Mouse (Mus musculus) embryonic stem cell, embryonic (primary cell): ENCODE results near the gene Ltbp2.

Source experiments
- CTCF ChIA-PET, 4 experiments: fragments of 300-600 bp in 2 of 4; fragments of 350-600 bp in 2 of 4; sonication (Branson Sonifier 250); formaldehyde crosslinking; loops; one replicate each; lab custom pipeline; 2022; ENCODE audit warnings: inconsistent platforms in 2 of 4; lab: Charles Lee
- POLR2A ChIA-PET, 4 experiments: fragments of 300-600 bp in 2 of 4; fragments of 350-600 bp in 2 of 4; sonication (Branson Sonifier 250); formaldehyde crosslinking; loops; one replicate each; lab custom pipeline; 2022; ENCODE audit warnings: antibody characterized with exemption in 4 of 4, inconsistent platforms in 1 of 4; lab: Charles Lee

The Ltbp2 gene

GRCm38 (mm10) chr12:84829913-84830312 lies 46.4 kb downstream of the Ltbp2 start:
- CTCF ChIA-PET, result interaction anchor here in 1 of 4 experiments (1.2 kb wide), 1 partner anchor 46 kb away, joined by 3 read pairs; the partner anchor contains the start of gene Ltbp2
- POLR2A ChIA-PET, result interaction anchor here in 2 of 4 experiments (1.2 to 1.3 kb wide), 2 partner anchors 29 to 57 kb away, joined by 3 read pairs; partner anchors contain the start of genes Isca2 (in 1 of the 2) and Npc2 (in 1 of the 2)

GRCm38 (mm10) chr12:84829109-84829724 lies 47.1 kb downstream of the Ltbp2 start:
- ChIA-PET CTCF (interaction anchor here in 2 of 4 experiments (0.9 to 1.2 kb wide), 2 partner anchors 47 to 175 kb away, joined by 3 to 4 read pairs; partner anchors contain the start of gene Ltbp2 (in 1 of the 2)), POLR2A (interaction anchor here in 2 of 4 experiments (0.5 to 1.4 kb wide), 4 partner anchors 11 to 56 kb away, joined by 3 read pairs; partner anchors contain the start of genes Isca2 (in 1 of the 2) and Npc2 (in 1 of the 2))

- ChIA-PET CTCF (interaction anchor here in 1 of 4 experiments (0.6 kb wide), 1 partner anchor 158 kb away, joined by 3 read pairs; no protein-coding TSS in a partner anchor), POLR2A (interaction anchor here in 1 of 4 experiments (0.7 to 1.7 kb wide), 2 partner anchors 8 to 54 kb away, joined by 4 read pairs; partner anchors contain the start of genes Isca2 and Npc2)
These were observed 48.9 kb downstream of the Ltbp2 start for GRCm38 (mm10) chr12:84827384-84827933.

GRCm38 (mm10) chr12:84824203-84824602 lies 52.1 kb downstream of the Ltbp2 start:
- ChIA-PET CTCF (interaction anchor here in 1 of 4 experiments (1.4 kb wide), 1 partner anchor 154 kb away, joined by 3 read pairs; no protein-coding TSS in a partner anchor), POLR2A (interaction anchor here in 1 of 4 experiments (1.1 kb wide), 1 partner anchor 10 kb away, joined by 3 read pairs; no protein-coding TSS in a partner anchor)

- ChIA-PET POLR2A (interaction anchor here in 1 of 4 experiments (0.6 kb wide), 1 partner anchor 395 kb away, joined by 3 read pairs; no protein-coding TSS in a partner anchor), CTCF (interaction anchor here in 1 of 4 experiments (0.6 kb wide), 1 partner anchor 181 kb away, joined by 3 read pairs; no protein-coding TSS in a partner anchor)
These were observed 52.7 kb downstream of the Ltbp2 start for GRCm38 (mm10) chr12:84823601-84824000.

GRCm38 (mm10) chr12:84819236-84820168 lies 56.8 kb downstream of the Ltbp2 start:
- ChIA-PET CTCF (interaction anchor here in 2 of 4 experiments (0.6 to 1.5 kb wide), 4 partner anchors 35 to 402 kb away, joined by 3 to 7 read pairs (median 4); partner anchors contain the start of gene Rnf113a2 (in 1 of the 2)), POLR2A (interaction anchor here in 2 of 4 experiments (0.6 to 1.7 kb wide), 3 partner anchors 8 to 12 kb away, joined by 4 to 5 read pairs (median 4); no protein-coding TSS in a partner anchor)

GRCm38 (mm10) chr12:84818496-84818895 lies 57.8 kb downstream of the Ltbp2 start:
- ChIA-PET CTCF (interaction anchor here (0.5 to 1.5 kb wide), 16 partner anchors 10 to 1324 kb away, joined by 3 to 7 read pairs (median 3); partner anchors contain the start of genes Arel1 (in 1 of the 4) and Fcf1 (in 1 of the 4)), POLR2A (interaction anchor here in 2 of 4 experiments (0.6 to 1.7 kb wide), 3 partner anchors 9 to 11 kb away, joined by 3 to 5 read pairs (median 4); no protein-coding TSS in a partner anchor)

GRCm38 (mm10) chr12:84814663-84815325 lies 61.5 kb downstream of the Ltbp2 start:
- POLR2A ChIA-PET, result interaction anchor here in 2 of 4 experiments (0.8 to 1.0 kb wide), 3 partner anchors 18 to 42 kb away, joined by 3 to 4 read pairs (median 4); partner anchors contain the start of genes Isca2 (in 1 of the 2) and Npc2 (in 1 of the 2)
- CTCF ChIA-PET, result interaction anchor here in 2 of 4 experiments (0.6 to 3.1 kb wide), 3 partner anchors 9 to 147 kb away, joined by 3 to 10 read pairs (median 6); no protein-coding TSS in a partner anchor

GRCm38 (mm10) chr12:84813773-84814172 lies 62.6 kb downstream of the Ltbp2 start:
- ChIA-PET CTCF (interaction anchor here in 3 of 4 experiments (0.6 to 3.1 kb wide), 8 partner anchors 8 to 243 kb away, joined by 3 to 10 read pairs (median 4); partner anchors contain the start of gene Ltbp2 (in 1 of the 3)), POLR2A (interaction anchor here in 2 of 4 experiments (0.6 to 1.1 kb wide), 5 partner anchors 11 to 183 kb away, joined by 3 to 4 read pairs (median 3); partner anchors contain the start of genes Isca2 (in 1 of the 2) and Npc2 (in 1 of the 2))

- ChIA-PET POLR2A (no interaction called here), CTCF (interaction anchor here in 1 of 4 experiments (1.1 kb wide), 1 partner anchor 65 kb away, joined by 4 read pairs; no protein-coding TSS in a partner anchor)
These were observed 64.3 kb downstream of the Ltbp2 start for GRCm38 (mm10) chr12:84812004-84812403.

GRCm38 (mm10) chr12:84811510-84811909 lies 64.8 kb downstream of the Ltbp2 start:
- ChIA-PET POLR2A (no interaction called here), CTCF (interaction anchor here in 2 of 4 experiments (0.6 to 1.1 kb wide), 2 partner anchors 10 to 65 kb away, joined by 4 to 6 read pairs; no protein-coding TSS in a partner anchor)

GRCm38 (mm10) chr12:84810810-84811209 lies 65.5 kb downstream of the Ltbp2 start:
- ChIA-PET CTCF (no interaction called here), POLR2A (no interaction called here)

GRCm38 (mm10) chr12:84809033-84809432 lies 67.3 kb downstream of the Ltbp2 start:
- ChIA-PET CTCF (interaction anchor here in 3 of 4 experiments (0.8 to 2.4 kb wide), 6 partner anchors 9 to 572 kb away, joined by 3 to 10 read pairs (median 4); partner anchors contain the start of gene Ltbp2 (in 1 of the 3)), POLR2A (interaction anchor here in 1 of 4 experiments (1.7 kb wide), 1 partner anchor 36 kb away, joined by 6 read pairs; the partner anchor contains the start of genes Isca2 and Npc2)

GRCm38 (mm10) chr12:84807351-84807750 lies 69.0 kb downstream of the Ltbp2 start:
- CTCF ChIA-PET, result interaction anchor here in 3 of 4 experiments (0.6 to 2.4 kb wide), 2 partner anchors 23 to 1439 kb away, joined by 5 to 10 read pairs (median 7); no protein-coding TSS in a partner anchor
- POLR2A ChIA-PET, result interaction anchor here in 2 of 4 experiments (0.7 to 2.0 kb wide), 5 partner anchors 11 to 51 kb away, joined by 3 to 7 read pairs (median 5); partner anchors contain the start of genes Isca2 (in 1 of the 2) and Npc2 (in 1 of the 2)

GRCm38 (mm10) chr12:84806726-84807125 lies 69.6 kb downstream of the Ltbp2 start:
- POLR2A ChIA-PET, result interaction anchor here in 2 of 4 experiments (1.6 to 2.0 kb wide), 4 partner anchors 11 to 50 kb away, joined by 3 to 7 read pairs (median 6); no protein-coding TSS in a partner anchor
- CTCF ChIA-PET, result interaction anchor here in 1 of 4 experiments (0.6 kb wide), 1 partner anchor 22 kb away, joined by 14 read pairs; no protein-coding TSS in a partner anchor
